Mouse (Mus musculus) G1E (cell line): ENCODE results near the gene Clec12b.

ENCODE experiments used
- CTCF ChIP-seq: IDR thresholded peaks from 2 replicates; pipeline ENCODE4 v1.5.1; 2012; ENCODE audit warnings: low read depth, low read length, inconsistent platforms, mixed read lengths
- GATA1 ChIP-seq: IDR thresholded peaks from 2 replicates; pipeline ENCODE4 v1.6.1; 2012; ENCODE audit warnings: borderline replicate concordance, low read length, inconsistent platforms, mixed read lengths
- GATA2 ChIP-seq: IDR thresholded peaks from 2 replicates; pipeline ENCODE4 v1.6.1; 2012; ENCODE audit warnings: low read depth, low read length, inconsistent platforms, borderline replicate concordance
- POLR2AphosphoS5 ChIP-seq: IDR thresholded peaks from 2 replicates; pipeline ENCODE4 v1.6.1; 2012; ENCODE audit warnings: low read depth, low read length, inconsistent platforms; ENCODE audit not compliant: insufficient replicate concordance
- TAL1 ChIP-seq: conservative IDR thresholded peaks from 2 replicates; pipeline ENCODE4 v1.6.1; 2012; ENCODE audit warnings: low read depth, low read length, inconsistent platforms, mixed read lengths

DNA sequence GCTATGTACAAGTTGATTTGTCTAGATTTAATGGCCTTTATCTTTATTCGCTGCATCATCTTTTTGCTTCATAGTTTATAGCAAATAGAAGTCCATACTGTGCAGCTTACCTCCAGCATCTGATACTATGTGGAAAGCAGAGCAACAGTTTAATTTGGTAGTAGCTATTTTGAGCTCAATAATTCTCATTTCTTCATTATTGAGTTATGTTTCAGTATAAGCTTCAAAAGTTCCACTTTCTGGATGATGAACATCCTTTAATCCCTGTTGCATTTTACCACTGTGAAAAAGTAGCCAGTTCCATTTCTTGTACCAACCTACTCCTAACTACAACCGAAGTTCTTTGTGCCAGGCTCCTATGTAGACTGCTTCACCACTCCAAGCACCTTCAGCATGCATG lies 22.9 kb upstream of the Clec12b start, which contains the start of gene Clec9a:
- TF ChIP-seq CTCF (no peak), GATA1 (no peak), TAL1 (no peak), POLR2AphosphoS5 (no peak), GATA2 (no peak)
